Mouse (Mus musculus): ENCODE data around the gene Gm20604. TPM values are rescaled to one million over a fixed set of nuclear protein-coding genes. Genes with fewer than 3 reads are reported as not detected.

The Gm20604 gene
- polyA plus RNA-seq, 1 experiment from 2014 or later, result 7.1 TPM

DNA sequence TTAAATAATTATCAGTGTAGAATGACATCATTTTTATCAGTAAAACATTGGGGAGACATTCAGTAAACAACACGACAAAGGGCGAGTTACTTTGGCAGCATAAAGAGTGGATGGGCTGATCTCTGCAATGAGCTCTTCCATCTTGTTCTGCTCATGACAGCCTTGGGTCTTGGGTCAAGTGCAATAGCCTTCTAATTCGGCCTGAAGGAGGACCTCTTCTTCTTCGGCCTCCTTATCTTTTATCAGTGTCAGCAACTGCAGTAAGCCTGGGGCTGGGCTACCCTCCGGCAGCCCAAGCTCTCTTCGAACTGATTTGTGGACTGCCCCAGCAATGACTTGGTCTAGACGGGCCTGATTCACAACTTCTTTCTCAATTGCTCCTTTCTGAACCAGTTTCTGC lies 16.4 kb downstream of the Gm20604 start:
- H3K4me2 ChIP-seq, result peak overlapping the region; percentile 78; the same call in 1 of the 2 replicates
- H3K4me3 ChIP-seq (replicated peaks), result no peak overlapping the region
- no peaks in the 10 kb centered on the region for H3K27me3 ChIP-seq
- 45% methylated on average over 7 of the region's 7 CpGs for WGBS (ENCODE audit: insufficient replicate concordance)
- H3K27ac ChIP-seq (replicated peaks), result no peak overlapping the region
- H3K9me3 ChIP-seq (replicated peaks), result no peaks in the 10 kb centered on the region
- no peak for ATAC-seq (ENCODE audit: insufficient read depth)
- H3K9ac ChIP-seq, result no peak overlapping the region
- H3K4me1 ChIP-seq (replicated peaks), result peaks cover 31% of the 10 kb centered on the region
- H3K36me3 ChIP-seq (replicated peaks), result 0 out of 2 replicates have a peak, but pooled peaks cover 11% of the 10 kb centered on the region

DNA sequence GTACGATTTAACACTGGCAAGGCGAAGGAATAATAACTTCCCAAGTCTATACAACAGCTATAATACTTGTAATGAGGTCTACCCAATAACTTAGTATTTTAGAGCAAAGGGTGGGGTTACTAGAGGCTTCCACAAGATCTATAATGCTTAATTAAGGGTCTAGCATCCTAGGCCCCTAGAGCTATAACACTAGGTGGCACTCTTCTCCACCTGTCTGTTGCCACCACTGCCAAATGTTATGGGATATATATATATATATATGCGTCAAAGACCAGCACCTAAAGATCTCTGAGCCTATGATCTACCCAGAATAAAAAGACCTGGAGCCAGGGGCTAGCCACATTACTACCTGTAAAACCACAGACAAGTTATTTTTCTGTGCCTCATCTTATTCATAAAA lies 18.2 kb downstream of the Gm20604 start:
- Histone ChIP-seq H3K27ac (replicated peaks) (no peak overlapping the region), H3K36me3 (replicated peaks) (no peaks in the 10 kb centered on the region), H3K4me3 (replicated peaks) (no peak overlapping the region), H3K4me1 (replicated peaks) (peaks cover 25% of the 10 kb centered on the region), H3K9ac (no peak overlapping the region), H3K9me3 (replicated peaks) (no peaks in the 10 kb centered on the region), H3K4me2 (no peak overlapping the region), H3K27me3 (no peaks in the 10 kb centered on the region)
- no peak for ATAC-seq (ENCODE audit: insufficient read depth)
- 57% methylated on average over 3 of the region's 3 CpGs for WGBS (ENCODE audit: insufficient replicate concordance)

DNA sequence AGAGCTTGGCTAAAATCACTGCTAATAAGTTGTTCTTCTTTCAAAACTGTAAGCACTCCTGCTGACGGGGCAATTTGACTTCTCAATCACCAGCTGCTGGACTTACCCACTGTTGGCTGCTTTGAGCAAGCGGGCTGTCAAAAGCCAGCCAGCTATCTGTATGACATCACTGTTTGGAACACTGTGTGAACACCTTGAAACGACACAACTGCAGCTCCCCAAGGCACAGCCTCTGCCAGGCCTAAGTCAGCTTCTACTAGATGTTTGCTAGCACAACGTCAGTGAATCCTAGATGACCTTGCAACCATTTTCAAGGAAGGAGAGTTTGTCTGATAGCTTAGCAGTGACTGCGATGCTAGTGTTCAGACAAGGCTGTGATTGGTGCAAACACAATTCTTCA lies 19.4 kb downstream of the Gm20604 start:
- 70% methylated on average over 5 of the region's 5 CpGs for WGBS (ENCODE audit: insufficient replicate concordance)
- no peaks in the 10 kb centered on the region for H3K27me3 ChIP-seq
- H3K4me2 ChIP-seq, result no peak overlapping the region
- H3K9me3 ChIP-seq (replicated peaks), result no peaks in the 10 kb centered on the region
- H3K27ac ChIP-seq (replicated peaks), result no peak overlapping the region
- H3K9ac ChIP-seq, result no peak overlapping the region
- no peak for ATAC-seq (ENCODE audit: insufficient read depth)
- H3K4me3 ChIP-seq (replicated peaks), result no peak overlapping the region
- H3K36me3 ChIP-seq (replicated peaks), result no peaks in the 10 kb centered on the region
- peaks cover 15% of the 10 kb centered on the region for H3K4me1 ChIP-seq (replicated peaks)

DNA sequence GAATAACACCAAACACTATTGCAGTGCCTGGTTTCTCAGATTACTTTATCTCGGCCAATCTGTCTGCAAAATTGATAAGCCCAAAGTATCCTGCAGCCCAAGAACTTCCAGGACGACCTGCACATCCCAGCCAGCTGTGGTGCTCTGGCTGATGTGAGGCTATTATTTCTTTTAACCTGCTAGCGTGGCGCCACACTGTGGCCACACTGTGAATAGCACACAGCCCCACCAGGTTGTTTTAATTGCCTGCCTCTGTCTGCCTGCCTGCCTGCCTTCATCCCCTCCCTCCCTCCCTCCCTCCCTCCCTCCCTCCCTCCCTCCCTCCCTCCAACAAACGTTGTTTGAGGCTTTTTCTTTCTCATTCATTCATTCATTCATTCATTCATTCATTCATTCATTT lies 25.1 kb downstream of the Gm20604 start:
- WGBS (ENCODE audit: insufficient replicate concordance), result 6% methylated on average over 5 of the region's 5 CpGs
- no peak for ATAC-seq (ENCODE audit: insufficient read depth)
- no peak overlapping the region for H3K4me3 ChIP-seq (replicated peaks)
- H3K9ac ChIP-seq, result no peak overlapping the region
- H3K27ac ChIP-seq (replicated peaks), result no peak overlapping the region
- no peaks in the 10 kb centered on the region for H3K36me3 ChIP-seq (replicated peaks)
- no peak overlapping the region for H3K4me2 ChIP-seq
- H3K4me1 ChIP-seq (replicated peaks), result peaks cover 27% of the 10 kb centered on the region
- no peaks in the 10 kb centered on the region for H3K27me3 ChIP-seq
- no peaks in the 10 kb centered on the region for H3K9me3 ChIP-seq (replicated peaks)

DNA sequence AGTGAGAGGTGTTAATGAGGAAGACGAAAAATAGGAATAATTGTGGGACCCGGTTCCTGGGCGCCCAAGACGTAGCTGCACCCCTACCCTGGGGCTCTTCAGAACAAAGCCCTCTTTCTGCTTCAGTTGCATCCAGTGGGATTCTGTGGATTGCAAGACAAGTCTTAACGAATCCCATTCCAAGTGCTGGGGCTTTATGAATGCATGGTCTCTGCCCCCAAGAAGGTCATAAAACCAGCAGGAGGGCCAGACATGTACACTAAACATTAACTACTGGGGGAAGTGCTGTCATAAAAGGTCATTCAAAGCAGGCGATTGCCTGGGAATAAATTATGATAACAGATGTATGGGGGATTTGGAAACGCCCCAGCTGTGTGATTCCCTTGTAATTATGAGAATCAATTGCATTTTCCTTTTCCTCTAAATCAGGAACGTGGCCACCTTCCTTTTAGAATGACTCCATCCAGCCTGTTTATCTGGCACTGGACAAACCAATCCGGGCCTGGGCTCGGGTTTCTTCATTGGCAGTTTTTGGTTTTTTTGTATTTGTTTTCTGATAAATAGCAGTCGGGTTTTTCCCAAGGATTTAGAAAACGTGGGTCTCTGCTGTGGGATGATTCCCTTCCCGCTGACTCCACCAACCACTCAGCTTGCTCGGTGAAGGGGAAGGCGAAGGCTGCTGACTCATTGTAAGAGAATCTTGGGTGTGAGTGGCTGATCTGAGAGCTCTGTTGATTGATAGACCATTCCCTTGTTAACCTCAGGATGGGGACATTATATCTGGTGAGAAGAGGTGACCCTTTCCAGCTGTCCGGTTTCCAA lies 27.5 kb downstream of the Gm20604 start:
- Histone ChIP-seq H3K9me3 (replicated peaks) (no peaks in the 10 kb centered on the region), H3K4me3 (replicated peaks) (peak overlapping the region; percentile 24; the same call in 1 of the 2 replicates), H3K27me3 (no peaks in the 10 kb centered on the region), H3K4me1 (replicated peaks) (peaks cover 27% of the 10 kb centered on the region), H3K9ac (no peak overlapping the region), H3K27ac (replicated peaks) (no peak overlapping the region), H3K36me3 (replicated peaks) (no peaks in the 10 kb centered on the region), H3K4me2 (peak overlapping the region; percentile 55)
- whole genome bisulfite sequencing (ENCODE audit: insufficient replicate concordance), result 38% methylated on average over 16 of the region's 16 CpGs
- ATAC-seq (ENCODE audit: insufficient read depth), result no peak

DNA sequence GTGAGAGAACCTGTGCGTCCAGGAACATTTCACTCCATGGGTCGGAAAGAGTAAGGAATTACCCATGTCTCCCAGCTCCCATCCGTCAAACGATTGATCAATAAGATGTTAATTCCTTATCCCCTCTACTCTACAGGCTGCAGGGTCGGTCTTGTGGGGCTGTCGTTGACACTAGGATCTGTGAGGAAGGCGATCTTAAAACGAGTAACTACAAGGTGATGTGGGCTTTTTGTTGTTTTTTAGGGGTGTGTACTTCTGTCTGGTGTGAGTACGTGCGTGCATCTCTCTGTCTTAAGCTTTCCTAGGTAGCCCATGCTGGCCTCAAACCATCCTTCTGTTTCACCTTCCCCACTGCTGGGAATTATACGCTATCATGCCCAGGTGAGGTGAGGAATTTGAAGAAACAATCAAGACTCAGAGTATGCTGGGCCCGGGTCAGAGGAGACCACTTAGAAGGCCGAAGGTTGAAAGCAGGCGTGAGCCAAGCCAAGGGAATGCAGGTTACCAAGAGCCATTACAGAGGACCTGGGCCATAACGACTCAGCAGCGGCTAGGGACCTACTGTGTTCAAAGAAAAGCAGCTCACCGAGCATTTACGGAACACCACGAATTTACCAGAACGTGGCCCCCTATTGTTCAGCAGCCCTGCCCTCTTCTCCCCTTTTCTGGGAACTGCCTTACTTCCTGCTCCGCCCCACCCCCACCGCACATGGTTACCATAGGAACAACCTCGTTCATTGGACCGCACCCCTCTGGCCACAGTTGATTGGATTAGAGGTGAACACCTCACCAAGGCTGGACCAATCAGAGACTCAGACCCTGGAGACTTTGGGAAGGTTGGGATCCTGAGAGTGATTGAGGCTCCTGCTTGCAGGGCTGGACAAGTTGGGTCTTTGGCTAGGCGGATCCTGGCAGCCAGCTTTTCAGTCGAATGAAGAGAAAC lies 28.3 kb downstream of the Gm20604 start:
- no peak overlapping the region for H3K27ac ChIP-seq (replicated peaks)
- no peaks in the 10 kb centered on the region for H3K27me3 ChIP-seq
- peak overlapping the region; percentile 24 for H3K4me3 ChIP-seq (replicated peaks)
- 36% methylated on average over 26 of the region's 26 CpGs for WGBS (ENCODE audit: insufficient replicate concordance)
- H3K4me1 ChIP-seq (replicated peaks), result peaks cover 29% of the 10 kb centered on the region
- H3K9ac ChIP-seq, result no peak overlapping the region
- no peaks in the 10 kb centered on the region for H3K36me3 ChIP-seq (replicated peaks)
- peak overlapping the region; percentile 55 for H3K4me2 ChIP-seq
- peak; percentile 79 for ATAC-seq (ENCODE audit: insufficient read depth)
- no peaks in the 10 kb centered on the region for H3K9me3 ChIP-seq (replicated peaks)

DNA sequence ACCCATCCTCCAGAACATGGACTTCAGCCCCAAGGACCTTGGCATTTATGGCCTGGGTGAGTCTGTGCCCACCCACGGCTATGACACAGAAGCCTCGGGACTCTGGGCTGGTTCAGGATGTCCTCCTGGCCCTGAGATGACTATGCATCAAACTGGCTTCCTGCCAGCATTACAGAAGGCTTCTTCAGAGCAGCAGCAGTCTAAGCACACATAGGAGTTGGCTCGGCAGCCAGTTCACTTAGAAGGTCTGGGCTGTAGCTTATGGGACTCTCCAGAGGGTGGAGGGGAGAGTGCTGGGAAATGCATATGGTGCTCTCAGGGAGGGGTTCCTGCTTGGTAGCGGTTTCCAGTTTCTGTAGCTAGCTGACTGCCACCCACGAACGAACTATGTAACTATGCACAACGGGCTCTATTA lies 32.7 kb downstream of the Gm20604 start:
- H3K36me3 ChIP-seq (replicated peaks), result no peaks in the 10 kb centered on the region
- 0 out of 2 replicates have a peak, but pooled peaks cover 3% of the 10 kb centered on the region for H3K27me3 ChIP-seq
- H3K9ac ChIP-seq, result no peak overlapping the region
- peaks cover 17% of the 10 kb centered on the region for H3K4me1 ChIP-seq (replicated peaks)
- no peaks in the 10 kb centered on the region for H3K9me3 ChIP-seq (replicated peaks)
- no peak overlapping the region for H3K4me3 ChIP-seq (replicated peaks)
- H3K4me2 ChIP-seq, result no peak overlapping the region
- H3K27ac ChIP-seq (replicated peaks), result no peak overlapping the region
- ATAC-seq (ENCODE audit: insufficient read depth), result no peak
- WGBS (ENCODE audit: insufficient replicate concordance), result 54% methylated on average over 7 of the region's 7 CpGs

DNA sequence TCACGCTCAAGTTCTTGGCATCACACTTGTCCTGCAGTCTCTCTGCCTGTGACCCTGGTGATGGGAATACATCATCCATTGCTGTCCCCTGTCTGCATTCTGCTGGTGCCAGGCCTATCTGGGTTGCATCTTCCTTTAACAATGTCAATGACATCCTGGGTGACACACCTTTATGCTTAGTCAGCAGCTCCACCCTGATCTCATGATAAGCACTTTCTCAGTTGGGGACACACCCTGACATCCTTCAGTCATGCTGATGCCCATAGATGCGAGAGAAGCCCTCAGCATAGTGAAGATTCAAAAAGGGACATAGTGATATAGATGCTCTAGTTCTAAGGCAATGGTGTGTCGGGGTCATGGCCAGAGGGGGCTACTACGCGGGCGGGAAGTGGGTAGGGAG lies 33.3 kb downstream of the Gm20604 start:
- Histone ChIP-seq H3K9ac (no peak overlapping the region), H3K9me3 (replicated peaks) (no peaks in the 10 kb centered on the region), H3K4me3 (replicated peaks) (no peak overlapping the region), H3K36me3 (replicated peaks) (no peaks in the 10 kb centered on the region), H3K27me3 (0 out of 2 replicates have a peak, but pooled peaks cover 4% of the 10 kb centered on the region), H3K27ac (replicated peaks) (no peak overlapping the region), H3K4me2 (no peak overlapping the region), H3K4me1 (replicated peaks) (peaks cover 11% of the 10 kb centered on the region)
- ATAC-seq (ENCODE audit: insufficient read depth), result no peak
- WGBS (ENCODE audit: insufficient replicate concordance), result 77% methylated on average over 6 of the region's 6 CpGs

DNA sequence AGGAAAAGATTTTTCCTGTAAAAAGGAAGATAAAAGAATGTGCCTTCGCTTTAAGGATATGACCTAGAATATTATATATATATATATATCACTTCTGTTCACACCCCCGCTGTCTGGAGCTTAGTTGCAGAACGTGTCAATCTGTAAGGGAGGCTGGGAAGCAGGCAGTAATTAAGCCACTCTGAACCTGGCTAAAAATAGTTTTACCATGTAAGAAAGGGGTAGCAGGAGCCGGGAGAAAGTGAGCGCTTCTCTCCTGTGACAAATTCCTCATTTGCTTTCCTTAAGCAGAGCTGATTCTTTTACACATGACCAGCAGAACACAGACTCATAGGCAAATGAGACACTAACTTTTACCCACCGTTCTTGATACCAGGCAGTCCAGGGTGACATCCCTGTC lies 34.6 kb downstream of the Gm20604 start:
- H3K4me3 ChIP-seq (replicated peaks), result no peak overlapping the region
- H3K4me2 ChIP-seq, result no peak overlapping the region
- H3K9ac ChIP-seq, result no peak overlapping the region
- H3K4me1 ChIP-seq (replicated peaks), result peaks cover 5% of the 10 kb centered on the region; the same call in 1 of the 2 replicates
- ATAC-seq (ENCODE audit: insufficient read depth), result no peak
- no peaks in the 10 kb centered on the region for H3K9me3 ChIP-seq (replicated peaks)
- H3K36me3 ChIP-seq (replicated peaks), result no peaks in the 10 kb centered on the region
- H3K27ac ChIP-seq (replicated peaks), result no peak overlapping the region
- WGBS (ENCODE audit: insufficient replicate concordance), result 47% methylated on average over 6 of the region's 6 CpGs
- H3K27me3 ChIP-seq, result 0 out of 2 replicates have a peak, but pooled peaks cover 4% of the 10 kb centered on the region

DNA sequence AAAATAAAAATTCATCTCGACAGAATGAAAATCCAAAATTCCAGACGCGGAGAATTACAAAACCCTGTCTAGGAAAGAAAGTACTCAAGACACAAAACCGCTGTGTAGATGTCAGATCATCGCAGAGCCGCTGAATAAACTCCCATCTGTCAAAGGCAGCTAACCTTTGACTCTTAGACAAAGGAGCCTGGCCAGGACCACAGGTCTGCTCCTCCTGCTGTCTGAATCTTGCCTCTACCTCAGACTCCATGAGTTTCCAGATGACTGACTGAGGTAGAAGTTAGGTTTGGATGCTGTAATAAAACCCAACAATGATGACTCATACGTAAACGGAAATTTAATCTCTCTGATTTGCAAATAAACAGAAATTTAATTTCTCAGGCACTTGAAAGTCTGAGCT lies 35.5 kb downstream of the Gm20604 start:
- WGBS (ENCODE audit: insufficient replicate concordance), result 68% methylated on average over 8 of the region's 8 CpGs

DNA sequence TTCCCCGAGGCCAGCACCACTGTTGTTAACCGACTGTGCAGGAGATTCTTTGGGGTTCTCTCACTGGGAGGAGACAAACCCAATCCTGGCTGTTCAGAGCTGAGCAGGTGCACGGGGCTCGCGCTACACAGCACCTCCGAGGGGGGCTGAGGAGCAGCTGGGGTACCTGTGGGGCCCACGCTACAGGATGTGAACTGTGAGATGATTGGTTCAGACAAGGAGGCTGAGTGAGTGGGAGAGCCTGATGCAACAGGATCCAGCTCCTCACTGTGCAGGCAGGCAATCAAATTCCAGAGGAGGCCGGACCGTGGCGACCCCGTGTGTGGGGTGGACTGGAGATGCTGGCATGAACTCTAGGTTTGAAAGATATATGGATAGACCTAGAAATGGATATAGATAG lies 36.0 kb downstream of the Gm20604 start:
- Histone ChIP-seq H3K9ac (no peak overlapping the region), H3K4me3 (replicated peaks) (no peak overlapping the region), H3K4me2 (no peak overlapping the region), H3K4me1 (replicated peaks) (peaks cover 5% of the 10 kb centered on the region; the same call in 1 of the 2 replicates), H3K27me3 (0 out of 2 replicates have a peak, but pooled peaks cover 4% of the 10 kb centered on the region), H3K27ac (replicated peaks) (no peak overlapping the region), H3K9me3 (replicated peaks) (no peaks in the 10 kb centered on the region), H3K36me3 (replicated peaks) (no peaks in the 10 kb centered on the region)
- no peak for ATAC-seq (ENCODE audit: insufficient read depth)
- 70% methylated on average over 11 of the region's 11 CpGs for WGBS (ENCODE audit: insufficient replicate concordance)

More for the DNA sequence above, 35.5 kb downstream of the Gm20604 start:
- Histone ChIP-seq H3K9ac (no peak overlapping the region), H3K27ac (replicated peaks) (no peak overlapping the region), H3K9me3 (replicated peaks) (no peaks in the 10 kb centered on the region), H3K27me3 (0 out of 2 replicates have a peak, but pooled peaks cover 4% of the 10 kb centered on the region), H3K36me3 (replicated peaks) (no peaks in the 10 kb centered on the region), H3K4me3 (replicated peaks) (no peak overlapping the region), H3K4me2 (no peak overlapping the region), H3K4me1 (replicated peaks) (peaks cover 5% of the 10 kb centered on the region; the same call in 1 of the 2 replicates)
- no peak for ATAC-seq (ENCODE audit: insufficient read depth)
